Mouse (Mus musculus) heart, adult 2 months (tissue): Measurements from ENCODE around the gene Nsmce1. TPM values are rescaled to one million over a fixed set of nuclear protein-coding genes. Genes with fewer than 3 reads are reported as not detected.

Experiments used
- DNase-seq, 2 experiments: peaks; one replicate each; pipeline ENCODE4 v3.0.0; 2021
- H3K27ac ChIP-seq: fragments of 200-600 bp; 2 replicates; pipeline ENCODE4 v1.8.1; 2022
- H3K27me3 ChIP-seq: fragments of 200-500 bp; 2 replicates; pipeline ENCODE4 v1.6.1; 2012; ENCODE audit warnings: mild to moderate bottlenecking, low read length, inconsistent platforms, mixed read lengths; ENCODE audit not compliant: control insufficient read depth, insufficient read depth
- H3K36me3 ChIP-seq: fragments of 200-500 bp; 2 replicates; pipeline ENCODE4 v1.6.1; 2012; ENCODE audit warnings: low read length, inconsistent platforms; ENCODE audit not compliant: control insufficient read depth, insufficient read depth
- H3K4me1 ChIP-seq: fragments of 200-500 bp; 2 replicates; pipeline ENCODE4 v1.6.1; 2011; ENCODE audit warnings: low read length; ENCODE audit not compliant: control insufficient read depth, insufficient read depth
- H3K4me3 ChIP-seq: fragments of 200-600 bp; 2 replicates; pipeline ENCODE4 v1.8.1; 2022
- H3K79me2 ChIP-seq: fragments of 200-500 bp; replicated peaks from 2 replicates; pipeline ENCODE4 v1.6.1; 2012; ENCODE audit warnings: mild to moderate bottlenecking, inconsistent platforms, low read length, moderate library complexity, mixed read lengths; ENCODE audit not compliant: control insufficient read depth, insufficient read depth
- H3K9ac ChIP-seq: fragments of 200-500 bp; 2 replicates; pipeline ENCODE4 v1.6.1; 2012; ENCODE audit warnings: low read depth, mild to moderate bottlenecking, control low read depth, inconsistent platforms, low read length, mixed read lengths
- CTCF ChIP-seq: fragments of 200-600 bp; IDR thresholded peaks from 2 replicates; pipeline ENCODE4 v1.8.1; 2022; ENCODE audit warnings: antibody characterized with exemption, mild to moderate bottlenecking, moderate library complexity
- EP300 ChIP-seq: fragments of 200-500 bp; IDR thresholded peaks from 2 replicates; pipeline ENCODE4 v1.6.1; 2011; ENCODE audit warnings: low read depth, low read length, control low read depth; ENCODE audit not compliant: insufficient read depth
- POLR2A ChIP-seq: fragments of 200-500 bp; IDR thresholded peaks from 2 replicates; pipeline ENCODE4 v1.6.1; 2011; ENCODE audit warnings: mild to moderate bottlenecking, low read depth, low read length, control low read depth; ENCODE audit not compliant: insufficient read depth
- WGBS: fragments of 180-500 bp; shearing (Covaris S2); methylation state at CpG from one replicate; pipeline ENCODE4 v1.1.7; 2018; 5-methylcytosine and 5-hydroxymethylcytosine counted together
- intact Hi-C: fragments of 180-260 bp; cut with DNase I; formaldehyde crosslinking; loops from one replicate; pipeline ENCODE4 v1.15.1; 2025
- polyA plus RNA-seq: library from polyadenylated mRNA; depleted of rRNA; stranded (reverse); fragments of >200 nt; gene quantifications from 2 replicates; pipeline ENCODE4 v1.2.3, GENCODE M21; 2012
- total RNA-seq, 2 experiments: library from RNA; stranded (reverse); gene quantifications; 2 replicates each; pipeline ENCODE4 v1.2.3; 2021

The Nsmce1 gene
- total and polyA plus RNA-seq, 3 experiments, result 25.6 to 41.9 (median 33.1) TPM

GRCm38 (mm10) chr7:125507279-125507678, 15.9 kb upstream of the Nsmce1 start:
- intact Hi-C loops, result no loop called here
- no peaks in the 10 kb centered on the region for H3K36me3 ChIP-seq
- no peak overlapping the region for H3K27ac ChIP-seq
- no peak overlapping the region for H3K4me3 ChIP-seq
- peaks cover 6% of the 10 kb centered on the region for H3K4me1 ChIP-seq
- H3K9ac ChIP-seq, result no peak overlapping the region
- TF ChIP-seq POLR2A, result no peak
- no peak for TF ChIP-seq CTCF
- TF ChIP-seq EP300, result no peak
- H3K79me2 ChIP-seq, result no peaks in the 10 kb centered on the region
- DNase-seq, result no peak
- H3K27me3 ChIP-seq, result no peaks in the 10 kb centered on the region
- 80% methylated on average over 2 of the region's 2 CpGs for WGBS

GRCm38 (mm10) chr7:125505568-125505967, 14.2 kb upstream of the Nsmce1 start:
- Histone ChIP-seq H3K27me3 (no peaks in the 10 kb centered on the region), H3K4me1 (peaks cover 6% of the 10 kb centered on the region), H3K36me3 (no peaks in the 10 kb centered on the region), H3K79me2 (no peaks in the 10 kb centered on the region), H3K27ac (no peak overlapping the region), H3K9ac (no peak overlapping the region), H3K4me3 (no peak overlapping the region)
- no peak for DNase-seq
- TF ChIP-seq EP300 (no peak), POLR2A (no peak), CTCF (no peak)
- intact Hi-C loops, result no loop called here
- WGBS, result 83% methylated on average over 10 of the region's 10 CpGs

GRCm38 (mm10) chr7:125504618-125505017, 13.2 kb upstream of the Nsmce1 start:
- no peak for DNase-seq
- no peaks in the 10 kb centered on the region for H3K79me2 ChIP-seq
- no peak overlapping the region for H3K27ac ChIP-seq
- no peak overlapping the region for H3K4me3 ChIP-seq
- H3K4me1 ChIP-seq, result peaks cover 6% of the 10 kb centered on the region
- no peaks in the 10 kb centered on the region for H3K27me3 ChIP-seq
- H3K36me3 ChIP-seq, result no peaks in the 10 kb centered on the region
- TF ChIP-seq EP300, result no peak
- no peak for TF ChIP-seq CTCF
- TF ChIP-seq POLR2A, result no peak
- H3K9ac ChIP-seq, result no peak overlapping the region
- 93% methylated on average over 5 of the region's 5 CpGs for WGBS
- intact Hi-C loops, result no loop called here

GRCm38 (mm10) chr7:125503374-125504092, 12.1 kb upstream of the Nsmce1 start:
- 41% methylated on average over 5 of the region's 5 CpGs for WGBS
- no peak overlapping the region for H3K27ac ChIP-seq
- H3K36me3 ChIP-seq, result no peaks in the 10 kb centered on the region
- TF ChIP-seq CTCF, result no peak
- no peak for TF ChIP-seq POLR2A
- TF ChIP-seq EP300, result 0 out of 2 replicates have a peak, but pooled peaks have one; percentile 18
- intact Hi-C loops, result no loop called here
- peaks cover 6% of the 10 kb centered on the region for H3K4me1 ChIP-seq
- peak in 1 of 2 experiments; percentile 12 for DNase-seq
- no peak overlapping the region for H3K4me3 ChIP-seq
- H3K9ac ChIP-seq, result no peak overlapping the region
- H3K79me2 ChIP-seq, result no peaks in the 10 kb centered on the region
- H3K27me3 ChIP-seq, result no peaks in the 10 kb centered on the region

- Histone ChIP-seq H3K9ac (no peak overlapping the region), H3K36me3 (no peaks in the 10 kb centered on the region), H3K79me2 (no peaks in the 10 kb centered on the region), H3K4me1 (peaks cover 6% of the 10 kb centered on the region), H3K27ac (no peak overlapping the region), H3K27me3 (no peaks in the 10 kb centered on the region), H3K4me3 (no peak overlapping the region)
- intact Hi-C loops, result no loop called here
- WGBS, result 88% methylated on average over 7 of the region's 7 CpGs
- TF ChIP-seq CTCF (no peak), POLR2A (no peak), EP300 (no peak)
- DNase-seq, result no peak
Observed at GRCm38 (mm10) chr7:125500879-125501278, 9.5 kb upstream of the Nsmce1 start.

- intact Hi-C loops, result no loop called here
- no peak overlapping the region for H3K27ac ChIP-seq
- WGBS, result 46% methylated on average over 13 of the region's 13 CpGs
Observed at GRCm38 (mm10) chr7:125499927-125500868, 8.8 kb upstream of the Nsmce1 start.

More at GRCm38 (mm10) chr7:125499927-125500868, 8.8 kb upstream of the Nsmce1 start:
- Histone ChIP-seq H3K4me1 (peaks cover 6% of the 10 kb centered on the region), H3K4me3 (no peak overlapping the region), H3K79me2 (no peaks in the 10 kb centered on the region), H3K27me3 (no peaks in the 10 kb centered on the region), H3K36me3 (no peaks in the 10 kb centered on the region), H3K9ac (no peak overlapping the region)
- TF ChIP-seq CTCF, result no peak
- no peak for TF ChIP-seq EP300
- no peak for TF ChIP-seq POLR2A
- DNase-seq, result peak in 1 of 2 experiments; percentile 17
